Mouse (Mus musculus) hindbrain, embryonic 13.5 days (tissue): Measurements from ENCODE around the gene Rab26. TPM values are rescaled to one million over a fixed set of nuclear protein-coding genes. Genes with fewer than 3 reads are reported as not detected.
A peak's percentile ranks its signal among the peaks of the same experiment; 100 is the strongest.

Experiments used
- ATAC-seq: fragments of 200-750 bp; cut with Nextera tagmentation; 2 replicates; pipeline ENCODE4 v1.8.0; 2017; ENCODE audit warnings: moderate TSS enrichment; ENCODE audit not compliant: low FRiP score
- H3K27ac ChIP-seq: fragments of 300-500 bp; sonication (generic); 2 replicates; pipeline ENCODE4 v1.5.1; 2015; ENCODE audit warnings: inconsistent platforms, mild to moderate bottlenecking, moderate library complexity
- H3K27me3 ChIP-seq: fragments of 300-500 bp; sonication (generic); 2 replicates; pipeline ENCODE4 v1.6.1; 2015; ENCODE audit warnings: mild to moderate bottlenecking, inconsistent platforms
- H3K36me3 ChIP-seq: fragments of 300-500 bp; sonication (generic); 2 replicates; pipeline ENCODE4 v1.6.1; 2015; ENCODE audit warnings: mild to moderate bottlenecking, inconsistent platforms
- H3K4me1 ChIP-seq: fragments of 300-500 bp; sonication (generic); replicated peaks from 2 replicates; pipeline ENCODE4 v1.6.1; 2015; ENCODE audit warnings: inconsistent platforms
- H3K4me2 ChIP-seq: fragments of 300-500 bp; sonication (generic); 2 replicates; pipeline ENCODE4 v1.6.1; 2015; ENCODE audit warnings: inconsistent platforms, mild to moderate bottlenecking, moderate library complexity
- H3K4me3 ChIP-seq: fragments of 300-500 bp; sonication (generic); 2 replicates; pipeline ENCODE4 v1.5.1; 2015; ENCODE audit warnings: mild to moderate bottlenecking, inconsistent platforms
- H3K9ac ChIP-seq: fragments of 300-500 bp; sonication (generic); 2 replicates; pipeline ENCODE4 v1.6.1; 2015; ENCODE audit warnings: mild to moderate bottlenecking, inconsistent platforms
- H3K9me3 ChIP-seq: fragments of 300-500 bp; sonication (generic); 2 replicates; pipeline ENCODE4 v1.6.1; 2016; ENCODE audit warnings: inconsistent platforms
- WGBS: fragments of 180-500 bp; shearing (Covaris S2); methylation state at CpG from one replicate; pipeline ENCODE4 v1.1.7; 2015; 5-methylcytosine and 5-hydroxymethylcytosine counted together
- polyA plus RNA-seq: library from polyadenylated mRNA; unstranded; fragments of >200 nt; fragmentation: Nextera tagmentation; extraction: Ambion mirVana; gene quantifications from 2 replicates; pipeline ENCODE4 v1.2.1, GENCODE M21; 2015

Rab26 gene
- polyA plus RNA-seq, 1 experiment from 2014 or later = 2.8 TPM

- WGBS = 21% methylated on average over 12 of the region's 12 CpGs
- H3K9ac ChIP-seq = peak overlapping the region; percentile 46; the same call in 1 of the 2 replicates
- 0 out of 2 replicates have a peak overlapping the region, but pooled peaks have one; percentile 4 for H3K4me3 ChIP-seq
- peak overlapping the region; percentile 38 for H3K4me2 ChIP-seq
- no peak overlapping the region for H3K27ac ChIP-seq
- no peaks in the 10 kb centered on the region for H3K9me3 ChIP-seq
- no peaks in the 10 kb centered on the region for H3K36me3 ChIP-seq
- H3K4me1 ChIP-seq = peaks cover 15% of the 10 kb centered on the region
- H3K27me3 ChIP-seq = peaks cover 29% of the 10 kb centered on the region
- no peak for ATAC-seq
Observed at GRCm38 (mm10) chr17:24544613-24545012, 10.6 kb upstream of the Rab26 start.

- peaks cover 10% of the 10 kb centered on the region for H3K4me1 ChIP-seq
- 7% methylated on average over 3 of the region's 3 CpGs for WGBS
Observed at GRCm38 (mm10) chr17:24540375-24540774, 6.4 kb upstream of the Rab26 start.

GRCm38 (mm10) chr17:24538950-24539349 lies 4.9 kb upstream of the Rab26 start:
- H3K9ac ChIP-seq = no peak overlapping the region
- no peak overlapping the region for H3K4me2 ChIP-seq
- WGBS = 74% methylated on average over 8 of the region's 8 CpGs
- no peak for ATAC-seq
- no peak overlapping the region for H3K27ac ChIP-seq
- H3K4me3 ChIP-seq = no peak overlapping the region
- H3K9me3 ChIP-seq = no peaks in the 10 kb centered on the region
- H3K36me3 ChIP-seq = no peaks in the 10 kb centered on the region
- peaks cover 5% of the 10 kb centered on the region; the same call in 1 of the 2 replicates for H3K4me1 ChIP-seq
- no peaks in the 10 kb centered on the region for H3K27me3 ChIP-seq

More at GRCm38 (mm10) chr17:24540375-24540774, 6.4 kb upstream of the Rab26 start:
- no peak overlapping the region for H3K4me2 ChIP-seq
- H3K9me3 ChIP-seq = no peaks in the 10 kb centered on the region
- H3K4me3 ChIP-seq = no peak overlapping the region
- H3K36me3 ChIP-seq = no peaks in the 10 kb centered on the region
- H3K27me3 ChIP-seq = peaks cover 6% of the 10 kb centered on the region; the same call in 1 of the 2 replicates
- ATAC-seq = no peak
- no peak overlapping the region for H3K27ac ChIP-seq
- H3K9ac ChIP-seq = no peak overlapping the region

GRCm38 (mm10) chr17:24537536-24537935 lies 3.5 kb upstream of the Rab26 start:
- Histone ChIP-seq H3K4me2 (no peak overlapping the region), H3K9ac (peak overlapping the region; percentile 35; the same call in 1 of the 2 replicates), H3K27ac (no peak overlapping the region), H3K4me1 (peaks cover 17% of the 10 kb centered on the region), H3K36me3 (no peaks in the 10 kb centered on the region), H3K9me3 (no peaks in the 10 kb centered on the region), H3K27me3 (peaks cover 5% of the 10 kb centered on the region; the same call in 1 of the 2 replicates), H3K4me3 (no peak overlapping the region)
- no peak for ATAC-seq
- WGBS = 44% methylated on average over 3 of the region's 3 CpGs

GRCm38 (mm10) chr17:24535300-24535699 lies 1.3 kb upstream of the Rab26 start:
- WGBS = 54% methylated on average over 5 of the region's 5 CpGs
- H3K36me3 ChIP-seq = peaks cover 7% of the 10 kb centered on the region
- no peak overlapping the region for H3K27ac ChIP-seq
- H3K4me2 ChIP-seq = no peak overlapping the region
- H3K27me3 ChIP-seq = peaks cover 11% of the 10 kb centered on the region; the same call in 1 of the 2 replicates
- H3K4me3 ChIP-seq = no peak overlapping the region
- 0 out of 2 replicates have a peak overlapping the region, but pooled peaks have one; percentile 15 for H3K9ac ChIP-seq
- no peaks in the 10 kb centered on the region for H3K9me3 ChIP-seq
- H3K4me1 ChIP-seq = peaks cover 39% of the 10 kb centered on the region
- no peak for ATAC-seq

GRCm38 (mm10) chr17:24533099-24533992 lies 664 bp downstream of the Rab26 start:
- peak overlapping the region; percentile 61 for H3K4me2 ChIP-seq
- H3K4me3 ChIP-seq = peak overlapping the region; percentile 34
- H3K27ac ChIP-seq = no peak overlapping the region
- WGBS = 10% methylated on average over 52 of the region's 53 CpGs
- no peaks in the 10 kb centered on the region for H3K9me3 ChIP-seq
- peaks cover 57% of the 10 kb centered on the region for H3K4me1 ChIP-seq
- peaks cover 11% of the 10 kb centered on the region; the same call in 1 of the 2 replicates for H3K27me3 ChIP-seq
- 0 out of 2 replicates have a peak, but pooled peaks have one; percentile 11 for ATAC-seq
- H3K9ac ChIP-seq = peak overlapping the region; percentile 83
- H3K36me3 ChIP-seq = peaks cover 14% of the 10 kb centered on the region

- H3K4me3 ChIP-seq = no peak overlapping the region
- H3K4me2 ChIP-seq = no peak overlapping the region
- ATAC-seq = no peak
- H3K4me1 ChIP-seq = peaks cover 53% of the 10 kb centered on the region
- no peaks in the 10 kb centered on the region for H3K9me3 ChIP-seq
- H3K36me3 ChIP-seq = peaks cover 14% of the 10 kb centered on the region
- H3K27ac ChIP-seq = no peak overlapping the region
- peak overlapping the region; percentile 83 for H3K9ac ChIP-seq
- H3K27me3 ChIP-seq = peaks cover 11% of the 10 kb centered on the region; the same call in 1 of the 2 replicates
- WGBS = 82% methylated on average over 7 of the region's 7 CpGs
Observed at GRCm38 (mm10) chr17:24532045-24532444, 2.0 kb downstream of the Rab26 start.

GRCm38 (mm10) chr17:24531064-24531463 lies 2.9 kb downstream of the Rab26 start:
- no peak for ATAC-seq
- Histone ChIP-seq H3K36me3 (peaks cover 14% of the 10 kb centered on the region), H3K4me3 (no peak overlapping the region), H3K4me2 (no peak overlapping the region), H3K9ac (peak overlapping the region; percentile 83), H3K27me3 (peaks cover 11% of the 10 kb centered on the region; the same call in 1 of the 2 replicates), H3K27ac (no peak overlapping the region), H3K9me3 (no peaks in the 10 kb centered on the region), H3K4me1 (peaks cover 63% of the 10 kb centered on the region)
- 76% methylated on average over 3 of the region's 3 CpGs for WGBS

- ATAC-seq = no peak
- Histone ChIP-seq H3K27me3 (peaks cover 11% of the 10 kb centered on the region; the same call in 1 of the 2 replicates), H3K9me3 (no peaks in the 10 kb centered on the region), H3K4me2 (peak overlapping the region; percentile 83), H3K9ac (peak overlapping the region; percentile 83), H3K27ac (peak overlapping the region; percentile 58; the same call in 1 of the 2 replicates), H3K4me1 (peaks cover 68% of the 10 kb centered on the region), H3K36me3 (peaks cover 14% of the 10 kb centered on the region), H3K4me3 (peak overlapping the region; percentile 62; the same call in 1 of the 2 replicates)
- WGBS = 37% methylated on average over 8 of the region's 8 CpGs
Observed at GRCm38 (mm10) chr17:24530361-24531050, 3.5 kb downstream of the Rab26 start.

- peak overlapping the region; percentile 62 for H3K4me3 ChIP-seq
- WGBS = 19% methylated on average over 5 of the region's 5 CpGs
- H3K4me2 ChIP-seq = peak overlapping the region; percentile 83
- no peak for ATAC-seq
- peak overlapping the region; percentile 83 for H3K9ac ChIP-seq
- H3K4me1 ChIP-seq = peaks cover 74% of the 10 kb centered on the region
- peaks cover 11% of the 10 kb centered on the region; the same call in 1 of the 2 replicates for H3K27me3 ChIP-seq
- H3K36me3 ChIP-seq = peaks cover 14% of the 10 kb centered on the region
- peak overlapping the region; percentile 58 for H3K27ac ChIP-seq
- H3K9me3 ChIP-seq = no peaks in the 10 kb centered on the region
Observed at GRCm38 (mm10) chr17:24529883-24530282, 4.1 kb downstream of the Rab26 start.

GRCm38 (mm10) chr17:24529007-24529451 lies 5.0 kb downstream of the Rab26 start:
- Histone ChIP-seq H3K36me3 (peaks cover 18% of the 10 kb centered on the region), H3K4me2 (peak overlapping the region; percentile 83), H3K27ac (peak overlapping the region; percentile 87; the same call in 1 of the 2 replicates), H3K4me1 (peaks cover 78% of the 10 kb centered on the region), H3K9me3 (no peaks in the 10 kb centered on the region), H3K4me3 (peak overlapping the region; percentile 62), H3K27me3 (peaks cover 11% of the 10 kb centered on the region; the same call in 1 of the 2 replicates), H3K9ac (peak overlapping the region; percentile 83)
- 4% methylated on average over 4 of the region's 4 CpGs for WGBS
- ATAC-seq = no peak

GRCm38 (mm10) chr17:24528560-24528918 lies 5.5 kb downstream of the Rab26 start:
- WGBS = 0% methylated on average over 8 of the region's 8 CpGs
- no peak for ATAC-seq

More at GRCm38 (mm10) chr17:24528560-24528918, 5.5 kb downstream of the Rab26 start:
- Histone ChIP-seq H3K36me3 (peaks cover 18% of the 10 kb centered on the region), H3K9me3 (no peaks in the 10 kb centered on the region), H3K4me2 (peak overlapping the region; percentile 83), H3K27me3 (peaks cover 11% of the 10 kb centered on the region; the same call in 1 of the 2 replicates), H3K4me1 (peaks cover 77% of the 10 kb centered on the region), H3K4me3 (peak overlapping the region; percentile 62), H3K27ac (peak overlapping the region; percentile 87), H3K9ac (peak overlapping the region; percentile 83)
